Mouse (Mus musculus) kidney, postnatal 10 days (tissue): ENCODE data around the gene Fkbp2.

Experiments
- DNase-seq: peaks from one replicate; pipeline ENCODE4 v3.0.0; 2021; ENCODE audit warnings: mixed read lengths

Fkbp2 gene

DNA sequence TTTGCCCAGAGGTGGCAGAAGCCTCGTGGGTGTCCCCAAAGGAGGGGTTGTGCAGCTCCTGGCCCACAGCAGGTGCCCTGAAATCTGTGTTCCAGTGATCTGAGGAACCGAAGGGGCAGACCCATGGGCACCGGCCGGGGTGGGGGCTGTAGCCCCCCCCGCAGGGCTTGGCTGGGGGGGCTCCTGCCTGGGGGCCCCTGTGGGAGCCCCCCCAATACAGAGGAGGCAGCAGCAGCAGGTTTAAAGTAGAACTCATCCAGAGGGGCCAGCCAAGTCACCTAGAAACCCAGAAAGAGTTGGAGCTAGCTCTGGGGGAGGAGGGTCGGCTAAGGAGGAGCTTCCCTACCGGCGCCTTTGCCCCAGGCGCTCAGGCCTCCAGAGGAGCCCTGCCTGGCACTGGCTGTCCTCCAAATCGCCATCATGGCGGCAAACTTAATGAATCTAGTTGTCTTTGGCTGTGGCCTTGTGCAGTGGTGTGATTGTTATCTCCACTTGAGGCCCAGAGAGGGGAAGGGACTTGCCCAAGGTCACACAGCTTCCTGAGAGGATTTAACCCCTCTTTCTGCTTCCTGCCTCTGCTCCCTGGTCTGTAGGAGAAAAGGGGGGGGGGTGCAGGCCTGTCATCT lies 9.7 kb downstream of the Fkbp2 start:
- DNase-seq, result peak; percentile 49

DNA sequence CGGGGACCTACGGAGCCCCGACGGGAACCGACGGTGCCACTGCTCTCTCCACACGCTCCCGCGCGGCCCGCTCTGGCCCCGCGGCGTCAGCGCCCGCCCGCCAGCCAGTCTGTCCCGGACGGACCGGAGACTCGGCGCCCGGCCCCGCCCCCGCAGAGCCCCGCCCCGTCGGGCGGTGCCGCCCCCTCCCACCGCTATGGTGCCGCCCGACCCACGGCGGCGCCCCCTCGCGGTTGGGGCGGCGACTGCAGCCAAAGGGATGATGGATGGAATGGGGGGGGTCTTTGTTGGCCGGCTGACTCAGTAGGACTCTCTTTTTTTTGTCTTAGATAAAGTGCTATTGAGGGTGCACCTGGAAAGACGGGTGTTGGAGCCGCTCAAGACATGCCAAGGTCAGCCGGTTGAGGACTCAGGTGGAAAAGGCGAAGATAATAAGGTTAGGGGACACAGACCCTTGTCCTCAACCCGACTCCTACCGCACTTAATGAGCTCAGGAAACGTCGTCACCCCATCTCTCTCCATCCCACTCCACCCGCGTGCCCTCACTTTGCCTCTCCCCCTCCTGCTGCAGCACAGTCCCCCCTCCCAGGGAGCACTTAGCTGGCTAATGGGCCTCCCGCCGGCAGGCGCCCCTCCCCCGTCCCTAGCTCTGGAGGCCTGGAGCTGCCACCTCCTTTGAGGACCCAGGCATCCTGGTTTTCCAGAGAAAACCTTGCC lies 10.5 kb downstream of the Fkbp2 start:
- DNase-seq, result peak; percentile 92

DNA sequence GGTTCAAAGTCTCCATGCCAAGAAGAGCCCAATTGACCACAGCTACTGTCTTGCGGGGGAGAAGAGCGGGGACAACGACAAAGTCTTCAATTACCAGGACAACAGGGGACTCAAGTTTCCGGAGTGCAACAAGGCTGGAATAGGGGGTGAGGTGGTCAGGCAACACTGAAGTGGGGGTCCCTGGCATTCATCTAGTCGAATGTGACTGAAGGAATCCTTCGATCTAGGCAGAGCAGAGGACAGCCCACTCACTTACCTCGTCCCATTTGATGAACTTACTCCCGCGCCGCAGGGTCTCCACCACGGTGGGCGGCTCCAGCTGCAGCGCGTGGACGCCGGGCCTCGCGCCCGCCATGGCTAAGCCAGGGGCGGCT lies 11.0 kb downstream of the Fkbp2 start:
- DNase-seq, result no peak

DNA sequence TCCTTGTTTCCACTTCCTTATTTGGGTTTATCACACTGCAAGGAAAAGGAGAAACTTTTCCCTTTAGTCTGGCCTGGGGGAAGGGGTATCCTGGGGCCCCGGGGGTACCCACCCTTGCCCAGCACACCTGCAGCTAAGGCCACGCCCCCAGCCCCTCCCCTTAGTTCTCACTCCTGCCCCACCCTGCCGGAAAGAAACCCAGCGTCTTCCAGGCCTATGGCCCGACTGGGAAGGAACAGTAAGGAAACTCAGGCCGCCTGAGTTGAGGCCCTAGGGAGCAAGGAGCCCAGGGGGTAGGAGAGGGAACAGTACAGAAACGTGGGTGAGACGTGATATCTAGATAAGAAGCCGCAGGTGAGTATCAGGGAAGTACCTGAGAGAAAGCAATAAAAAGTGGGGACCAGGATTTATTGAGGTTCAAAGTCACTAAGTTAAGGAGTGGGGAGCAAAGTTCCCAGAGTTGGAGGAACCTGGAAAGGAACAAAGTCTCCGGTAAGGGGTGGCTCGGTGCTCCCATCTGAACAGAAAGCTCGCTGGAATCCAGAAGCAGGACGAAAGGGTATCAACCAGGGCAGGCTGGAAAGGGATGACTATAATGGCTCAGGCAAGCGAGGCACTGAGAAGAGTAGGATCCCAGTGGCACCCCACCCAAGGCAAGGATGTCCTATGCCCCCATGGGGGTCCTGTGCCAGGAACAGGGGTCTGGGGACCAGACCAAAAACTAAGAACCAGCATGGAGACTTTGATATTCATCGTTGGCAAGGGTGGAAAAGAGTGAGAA lies 11.6 kb downstream of the Fkbp2 start:
- DNase-seq, result peak; percentile 79

DNA sequence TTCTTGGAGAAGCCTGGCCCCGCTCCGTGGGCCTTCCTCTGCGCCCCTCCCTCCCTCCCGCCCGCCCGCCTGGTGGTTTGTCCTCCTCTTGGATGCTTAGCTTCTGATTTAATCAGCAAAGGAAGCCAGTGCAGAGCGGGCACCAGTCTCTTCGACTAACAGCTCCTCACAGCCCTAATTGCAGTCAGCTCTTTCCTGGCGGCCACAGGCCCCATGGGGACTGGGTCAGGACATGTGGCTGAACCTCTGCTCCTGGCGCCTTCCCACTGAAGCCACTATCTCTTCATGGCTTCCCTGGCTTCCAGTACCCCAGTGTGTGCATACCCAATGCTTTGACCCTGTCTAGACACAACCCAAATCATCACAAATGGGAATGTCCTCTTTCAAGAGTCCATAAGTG lies 23.8 kb downstream of the Fkbp2 start:
- DNase-seq, result no peak

DNA sequence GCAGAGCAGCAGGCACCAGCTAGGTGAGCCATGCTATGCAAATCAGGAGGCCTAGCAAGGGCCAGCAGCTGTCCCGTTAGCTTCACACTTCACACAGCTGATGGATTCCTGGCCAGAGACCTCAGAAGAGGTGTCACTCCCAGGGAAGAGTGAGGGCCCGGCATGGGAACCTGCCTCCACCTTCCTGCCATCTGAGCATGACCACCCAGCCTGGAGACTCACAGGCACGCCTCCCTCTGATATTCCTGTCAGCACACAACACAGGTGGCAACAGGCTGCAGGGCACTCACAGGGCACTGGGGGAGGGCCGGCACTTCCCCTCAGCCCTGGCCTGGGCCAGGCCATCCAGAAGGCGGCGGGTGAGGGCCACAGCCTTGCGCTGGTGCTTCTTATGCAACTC lies 24.9 kb downstream of the Fkbp2 start:
- DNase-seq, result no peak

DNA sequence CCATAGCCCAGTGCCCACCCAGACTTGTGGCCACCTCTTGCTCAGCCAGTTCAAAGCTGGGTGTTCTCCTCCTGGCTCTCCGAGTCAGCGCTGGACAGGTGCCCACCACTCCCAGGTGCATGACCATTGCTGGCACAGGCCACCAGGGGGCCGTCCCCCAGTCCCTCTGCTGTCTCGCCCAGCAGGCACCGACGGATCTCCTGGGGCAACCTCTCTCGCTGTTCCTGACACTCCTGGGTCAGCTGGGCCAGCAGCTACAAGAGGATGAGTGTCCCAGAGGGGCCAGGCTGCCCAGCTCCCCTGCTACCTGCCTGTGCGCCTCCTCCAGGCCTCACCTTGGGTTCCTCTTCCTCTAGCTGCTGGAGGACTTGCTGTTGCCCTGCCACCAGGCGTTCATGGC lies 26.3 kb downstream of the Fkbp2 start:
- DNase-seq, result peak; percentile 78

DNA sequence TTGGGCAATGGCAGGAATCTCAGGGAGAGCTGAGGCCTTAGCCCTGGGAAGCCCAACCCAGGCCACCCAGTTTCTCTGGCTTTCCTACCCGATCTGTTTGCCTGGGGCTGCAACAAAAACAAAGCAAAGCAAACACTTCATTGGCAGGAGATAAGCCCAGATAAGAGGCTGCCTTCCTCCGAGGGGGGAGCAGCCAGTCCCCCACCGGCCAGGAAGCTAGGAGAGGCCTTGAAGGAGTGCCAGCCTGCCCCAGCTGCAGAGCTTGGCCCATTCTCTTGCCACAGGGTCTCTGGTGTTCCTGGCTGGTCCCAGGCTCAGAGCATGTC lies 27.6 kb downstream of the Fkbp2 start:
- peak; percentile 75 for DNase-seq

DNA sequence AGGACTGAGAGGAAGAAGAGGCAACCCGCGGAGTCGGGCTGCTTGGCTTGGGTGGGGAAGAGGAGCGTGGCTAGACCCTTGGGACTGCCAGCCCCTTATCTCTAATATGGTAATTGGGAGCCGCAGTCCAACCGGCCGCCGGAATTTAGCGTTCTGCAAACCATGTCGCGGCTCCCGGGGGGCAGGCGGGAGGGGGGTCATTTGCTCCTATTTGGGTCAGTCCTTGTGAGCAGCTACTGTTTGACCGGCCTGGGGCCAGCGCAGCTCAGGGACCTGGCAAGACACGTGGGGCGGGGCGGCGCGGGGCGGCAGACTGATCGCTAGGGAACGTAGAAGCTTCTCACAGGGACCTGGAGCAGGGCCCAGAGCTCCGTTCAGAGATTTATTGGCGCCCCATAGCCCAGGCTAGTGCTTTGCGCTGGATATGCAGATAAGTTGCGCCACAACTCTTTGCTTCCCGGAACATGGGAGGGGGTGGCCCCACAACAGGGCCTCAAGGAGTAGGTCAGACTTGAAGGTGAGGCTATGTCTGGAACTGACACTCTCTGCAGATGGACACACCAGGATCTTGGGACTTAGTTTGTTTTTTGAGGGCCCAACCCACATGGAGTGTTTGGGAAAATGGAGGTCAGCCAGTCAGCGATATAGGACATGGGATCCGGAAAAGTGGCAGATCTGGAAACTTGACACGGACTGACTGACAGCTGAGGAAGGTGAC lies 28.1 kb downstream of the Fkbp2 start:
- peak; percentile 92 for DNase-seq

DNA sequence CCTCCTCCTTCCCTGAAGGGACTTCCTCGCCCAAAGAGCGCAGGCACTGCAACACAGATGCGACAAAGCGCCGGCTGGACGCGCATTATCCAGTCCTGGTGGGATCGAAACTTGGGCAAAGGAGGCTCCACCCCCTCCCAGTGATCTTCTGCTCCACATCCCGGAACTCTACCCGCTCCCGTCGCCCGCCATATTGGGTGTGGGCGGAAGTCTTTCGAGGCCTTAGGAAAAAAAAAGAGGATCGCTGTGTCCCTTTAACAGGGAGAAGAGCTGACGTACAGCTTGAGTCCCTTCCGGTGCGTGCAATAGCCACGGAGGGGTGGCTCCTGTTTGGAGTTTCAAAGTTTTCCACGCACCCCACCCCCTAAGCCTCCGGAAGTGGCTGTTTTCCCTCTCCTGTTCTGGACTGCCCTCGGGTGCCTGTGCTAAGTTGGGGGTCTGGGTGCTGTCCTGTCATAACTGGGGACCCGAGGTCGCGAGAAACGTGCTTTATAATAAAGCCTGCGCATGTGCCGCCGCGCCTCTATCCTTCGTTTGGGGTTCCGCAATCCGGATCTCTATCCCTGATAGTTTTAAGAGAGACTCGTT lies 28.8 kb downstream of the Fkbp2 start:
- DNase-seq, result peak; percentile 96

DNA sequence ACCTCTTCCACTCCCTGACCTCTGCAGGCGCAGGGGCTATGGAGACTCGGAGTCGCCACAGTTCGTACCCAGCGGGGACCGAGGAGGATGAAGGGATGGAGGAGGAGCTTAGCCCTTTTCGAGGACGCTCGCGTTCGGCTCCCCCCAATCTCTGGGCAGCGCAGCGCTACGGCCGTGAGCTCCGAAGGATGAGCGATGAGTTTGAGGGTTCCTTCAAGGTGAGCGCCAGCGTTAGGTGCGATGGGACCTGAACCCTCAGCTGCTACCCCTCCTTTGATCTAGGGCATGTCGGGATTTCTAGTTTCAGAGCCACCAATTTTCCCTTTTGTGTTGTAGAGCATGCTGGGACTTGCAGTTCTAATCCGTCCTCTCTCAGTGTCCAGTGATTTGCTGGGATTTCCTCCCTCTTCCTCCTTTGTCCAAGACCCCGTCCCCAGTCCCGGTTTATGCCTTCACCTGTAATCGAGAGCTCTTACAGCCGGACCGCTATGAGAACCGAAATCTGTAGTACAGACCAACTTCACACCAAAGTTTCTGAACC lies 29.6 kb downstream of the Fkbp2 start:
- DNase-seq, result peak; percentile 69

DNA sequence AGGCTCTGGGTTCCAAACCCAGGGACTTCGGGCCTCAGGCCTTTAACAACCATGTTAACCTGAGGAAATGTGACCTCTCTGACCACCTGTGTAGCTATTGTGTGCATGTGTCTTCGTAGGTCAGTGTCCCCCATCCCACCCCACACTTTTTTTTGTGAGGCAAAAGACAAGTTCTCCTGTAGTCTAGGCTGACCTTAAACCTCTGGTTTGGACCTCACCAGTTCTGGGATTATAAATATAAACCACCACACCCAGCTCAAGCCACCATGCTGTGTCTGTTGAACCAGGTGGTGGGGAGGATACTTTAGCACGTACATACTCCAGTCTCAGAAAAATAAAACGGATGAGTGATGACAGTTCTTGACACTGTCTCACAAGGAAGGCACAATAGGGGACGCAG lies 30.4 kb downstream of the Fkbp2 start:
- no peak for DNase-seq

DNA sequence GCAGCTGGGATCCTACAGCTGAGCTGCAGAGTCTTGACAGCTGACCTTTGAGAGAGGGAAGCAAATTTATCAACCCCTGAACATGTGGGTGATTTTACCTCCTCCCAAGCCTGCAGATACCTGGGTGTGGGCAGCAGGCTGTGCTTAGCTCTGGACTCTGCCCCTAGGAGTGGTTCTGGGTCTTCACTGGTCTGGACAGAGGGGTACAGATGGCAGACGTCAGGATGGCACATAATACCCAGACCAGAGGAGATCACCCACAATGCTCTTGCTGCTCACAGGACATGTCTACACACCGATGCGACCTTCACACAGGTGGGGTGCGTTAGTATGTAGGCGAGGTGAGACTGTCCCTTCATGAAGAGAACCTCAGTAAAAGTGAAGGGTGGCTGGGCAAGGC lies 30.8 kb downstream of the Fkbp2 start:
- DNase-seq, result no peak

DNA sequence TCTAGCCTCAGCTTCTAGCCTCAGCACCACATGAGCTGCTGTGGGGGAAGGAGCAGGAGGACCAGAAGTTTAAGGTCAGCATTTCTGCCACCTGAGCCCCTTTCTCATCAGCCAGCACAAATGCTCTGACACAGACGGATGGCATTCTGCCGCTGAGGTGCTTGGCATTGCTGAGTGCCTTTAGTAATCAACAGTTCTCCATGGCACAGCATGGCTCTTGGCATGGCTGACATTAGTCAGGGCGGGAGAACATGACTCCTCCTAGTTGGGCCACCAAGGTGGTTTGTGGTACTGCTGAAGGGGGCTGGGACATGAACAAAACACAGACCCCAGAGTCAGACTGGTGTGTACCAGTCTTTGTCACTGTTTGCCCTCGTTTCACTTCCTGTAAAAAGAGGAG lies 32.1 kb downstream of the Fkbp2 start:
- DNase-seq, result no peak

DNA sequence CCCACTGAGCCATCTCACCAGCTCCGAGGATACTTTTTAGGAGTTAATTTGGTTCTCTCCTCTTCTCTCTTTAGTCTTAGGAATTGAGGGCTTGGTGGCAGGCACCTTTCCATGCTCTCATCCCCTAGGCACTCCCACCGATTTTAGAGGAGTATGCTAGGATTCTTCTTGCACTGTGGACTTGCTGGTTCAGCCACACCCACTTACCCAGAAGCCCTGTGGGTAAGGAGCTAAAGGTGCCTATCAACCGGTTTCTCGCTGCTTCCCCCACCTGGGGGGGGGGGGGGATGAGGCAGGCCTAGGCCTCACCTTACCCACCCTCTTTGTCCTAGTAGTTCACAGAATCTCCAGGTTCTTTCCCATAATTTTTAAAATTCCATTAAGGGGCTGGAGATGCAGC lies 32.6 kb downstream of the Fkbp2 start:
- DNase-seq, result no peak

DNA sequence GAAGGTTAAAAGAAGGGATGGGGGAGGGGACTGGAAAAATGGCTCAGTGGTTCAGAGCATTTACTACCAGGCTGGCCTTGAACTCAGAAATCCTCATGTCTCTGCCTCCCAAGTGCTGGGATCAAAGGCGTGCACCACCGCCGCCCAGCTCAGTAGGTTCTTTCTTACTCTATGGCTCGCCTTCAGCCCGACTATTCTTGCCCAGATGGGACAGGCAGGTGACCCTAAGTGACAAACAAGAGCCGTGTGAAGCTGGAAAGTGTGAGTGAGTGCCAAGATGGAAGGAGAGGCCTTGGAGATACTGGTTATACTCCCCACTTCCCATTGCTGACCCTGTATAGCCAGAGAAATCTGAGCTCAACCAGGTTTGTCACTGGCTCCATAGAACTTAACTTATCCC lies 36.6 kb downstream of the Fkbp2 start:
- no peak for DNase-seq

DNA sequence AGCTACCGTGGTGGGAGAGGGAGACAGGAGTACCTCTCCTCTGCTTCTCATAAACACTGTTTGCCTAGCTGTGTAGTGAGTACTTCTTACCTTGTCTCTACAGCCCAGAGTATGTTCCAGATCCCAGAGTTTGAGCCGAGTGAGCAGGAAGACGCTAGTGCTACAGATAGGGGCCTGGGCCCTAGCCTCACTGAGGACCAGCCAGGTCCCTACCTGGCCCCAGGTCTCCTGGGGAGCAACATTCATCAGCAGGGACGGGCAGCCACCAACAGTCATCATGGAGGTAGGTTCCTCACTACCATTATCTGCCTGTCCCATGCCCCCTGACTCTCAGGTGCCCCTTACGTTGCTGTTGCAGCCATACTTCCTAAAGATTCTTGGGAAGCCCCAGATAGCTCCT lies 37.5 kb downstream of the Fkbp2 start:
- no peak for DNase-seq

DNA sequence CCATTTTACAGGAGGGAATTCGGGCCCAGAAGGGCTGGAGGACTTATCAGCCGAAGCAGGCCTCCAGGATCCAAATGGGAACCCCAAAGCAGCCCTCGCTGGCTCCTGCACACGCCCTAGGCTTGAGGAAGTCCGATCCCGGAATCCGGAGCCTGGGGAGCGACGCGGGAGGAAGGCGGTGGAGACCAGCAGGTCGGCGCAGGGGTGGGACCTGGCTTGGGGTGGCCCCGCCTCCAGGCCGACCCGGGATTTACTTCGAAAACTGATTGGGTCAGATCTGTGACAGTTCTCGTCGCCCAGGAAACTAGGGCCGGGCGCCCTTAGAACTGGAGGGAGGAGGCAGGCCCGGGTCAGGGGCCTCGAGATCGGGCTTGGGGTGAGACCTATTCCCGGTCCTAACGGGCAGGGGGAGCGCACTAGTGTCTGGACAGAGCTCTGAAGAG lies 38.0 kb downstream of the Fkbp2 start, which contains the start of gene Gpr137:
Gpr137 (minus strand) TSS at position 232 of the 443 bp plus-strand sequence.
- DNase-seq, result peak; percentile 97

DNA sequence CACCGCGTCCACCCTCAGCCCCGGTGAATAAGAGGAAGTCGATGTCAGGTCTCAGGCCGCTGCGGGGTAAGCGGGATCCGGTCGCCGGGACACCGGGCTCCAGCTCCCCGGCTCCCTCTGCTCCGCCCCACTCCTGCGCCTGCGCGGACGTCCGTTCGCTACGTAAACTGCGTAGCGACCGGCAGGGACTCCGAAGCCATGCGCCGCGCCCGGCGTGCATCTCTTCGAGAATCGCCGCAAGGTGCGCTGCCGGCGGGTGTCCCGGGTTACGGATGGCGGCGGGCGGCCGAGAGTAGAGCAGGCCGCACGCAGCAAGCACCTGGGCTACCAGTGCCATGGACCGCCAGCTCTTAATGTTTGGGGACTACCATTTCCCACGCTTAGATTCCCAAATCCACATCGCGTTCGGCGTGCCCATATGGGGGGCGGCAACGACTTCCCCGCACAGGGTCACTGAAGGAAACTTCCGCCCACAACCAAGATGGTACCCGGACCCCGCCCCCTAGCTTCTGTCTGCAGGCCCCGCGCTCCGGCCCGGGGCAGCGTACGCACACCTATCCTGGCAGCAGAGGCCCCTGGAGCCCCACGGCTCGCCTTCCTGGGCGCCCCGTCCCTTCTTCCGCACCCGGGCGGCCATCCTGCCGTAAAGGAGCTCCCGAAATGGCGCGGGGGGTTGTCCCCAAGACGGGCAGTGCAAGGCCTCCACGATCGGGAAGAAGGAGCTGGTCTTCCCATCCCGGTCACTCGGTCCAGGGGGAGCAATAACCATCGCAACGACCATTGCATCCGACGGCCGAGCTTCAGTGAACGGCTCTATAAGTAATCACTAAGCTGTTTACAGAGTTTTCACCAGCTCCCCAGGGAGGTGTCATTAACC lies 38.7 kb downstream of the Fkbp2 start, which contains the start of gene Bad:
Bad (plus strand) TSS at position 490 of the 877 bp plus-strand sequence.
- DNase-seq, result peak; percentile 97

DNA sequence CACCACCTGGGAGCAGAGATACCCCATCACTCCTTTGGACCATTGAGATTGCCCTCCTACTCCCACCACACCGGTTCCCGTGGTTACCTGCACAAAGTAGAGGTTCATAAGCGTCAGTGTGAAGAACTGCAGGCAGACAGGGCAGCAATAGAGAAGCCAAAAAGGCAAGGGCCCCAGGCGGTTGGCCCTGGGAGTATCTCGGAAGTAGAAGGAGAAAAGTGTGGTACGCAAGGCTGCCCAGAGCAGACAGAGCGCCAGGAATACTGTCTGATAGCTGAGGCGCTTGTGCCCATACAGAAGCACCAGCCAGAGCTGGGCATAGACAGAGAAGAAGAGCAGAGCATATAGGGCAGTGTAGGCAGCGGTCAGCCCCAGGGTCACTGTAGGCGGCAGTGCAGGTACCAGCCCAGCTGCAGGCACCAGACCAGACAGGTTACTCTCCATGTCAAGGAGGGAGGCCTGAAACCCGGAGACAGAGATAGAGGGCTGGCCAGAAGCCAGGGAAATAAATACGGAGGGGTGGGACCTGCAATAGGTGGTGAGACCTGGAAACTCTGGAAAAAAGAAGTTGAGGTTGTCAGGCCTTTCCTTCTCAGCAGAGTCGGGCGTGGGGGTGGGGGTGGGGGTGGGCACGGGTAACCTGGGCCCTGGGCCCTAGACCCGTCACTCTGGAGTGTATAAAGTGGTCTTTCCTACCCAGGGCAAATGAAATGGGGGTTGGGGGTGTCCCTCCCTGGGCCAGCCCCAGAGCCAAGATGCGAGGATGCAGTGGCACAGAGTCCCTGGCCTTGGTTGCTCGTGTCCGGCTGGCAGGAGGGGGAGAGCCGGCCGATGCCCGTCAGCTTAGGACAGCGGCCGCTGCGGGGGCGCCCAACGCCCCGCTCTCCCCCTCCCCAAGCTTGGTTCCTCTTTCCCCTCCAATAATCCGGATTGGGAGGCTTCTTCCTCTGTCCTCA lies 39.6 kb downstream of the Fkbp2 start:
- DNase-seq, result no peak
